Mouse (Mus musculus): Measurements from ENCODE around the gene Adamts14. TPM values are rescaled to one million over a fixed set of nuclear protein-coding genes. Genes with fewer than 3 reads are reported as not detected.

The Adamts14 gene
- polyA plus RNA-seq, 1 experiment from 2014 or later = 0.13 TPM

DNA sequence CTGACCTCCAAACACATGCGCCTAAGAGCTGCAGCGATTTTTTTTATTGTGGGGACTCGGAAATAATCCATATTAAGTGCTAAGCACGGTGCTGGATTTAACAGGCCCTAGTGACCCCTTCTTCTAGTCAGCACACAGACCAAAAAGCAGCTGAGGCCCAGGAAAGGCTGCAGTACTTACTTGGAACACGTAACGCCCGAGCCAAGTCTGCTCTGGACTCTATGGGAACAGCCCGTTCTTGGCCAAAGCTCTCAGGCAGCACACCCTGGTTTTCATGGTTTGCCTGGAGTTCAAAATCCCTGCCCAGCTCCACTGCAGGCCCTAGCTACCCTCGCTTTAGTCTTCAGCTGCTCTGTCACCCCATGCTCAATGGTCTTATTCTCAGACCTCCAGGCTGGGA, 78.6 kb downstream of the Adamts14 start:
- Histone ChIP-seq H3K4me3 (ENCODE audit: low read depth, low read length) (no peak overlapping the region), H3K4me1 (ENCODE audit: control insufficient read depth, insufficient read depth, low read length) (no peaks in the 10 kb centered on the region), H3K36me3 (ENCODE audit: control insufficient read depth, insufficient read depth, low read length) (no peaks in the 10 kb centered on the region), H3K27me3 (replicated peaks; ENCODE audit: control insufficient read depth, insufficient read depth, low read length) (no peaks in the 10 kb centered on the region), H3K4me2 (ENCODE audit: low read length) (no peak overlapping the region), H3K27ac (ENCODE audit: low read depth, low read length) (no peak overlapping the region), H3K9me3 (replicated peaks; ENCODE audit: control insufficient read depth, low read length) (no peaks in the 10 kb centered on the region), H3K9ac (ENCODE audit: low read length) (no peak overlapping the region)
- no peak for ATAC-seq
- no peak for DNase-seq (ENCODE audit: low spot score)
- 85% methylated on average over 9 of the region's 9 CpGs for WGBS

DNA sequence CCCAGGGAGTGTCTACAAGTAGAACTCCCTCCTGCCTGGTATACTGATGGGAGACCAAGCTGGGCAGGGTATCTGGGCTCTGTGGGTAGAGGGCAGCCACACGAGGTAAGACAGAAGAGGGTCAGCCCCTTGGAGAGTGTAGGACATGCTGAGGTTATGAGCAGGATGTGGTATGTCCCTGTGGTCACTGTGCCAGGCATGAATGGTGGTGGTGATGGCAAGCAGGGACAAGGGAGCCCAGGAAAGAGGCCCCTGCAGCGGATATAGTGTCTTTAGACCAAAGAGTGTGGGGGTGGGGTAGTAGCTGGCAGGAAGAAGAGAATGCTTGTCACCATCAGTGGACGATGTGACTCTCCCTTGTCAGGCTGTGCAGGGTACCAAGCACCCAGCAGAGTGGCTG, 85.2 kb downstream of the Adamts14 start:
- no peak for ATAC-seq
- no peaks in the 10 kb centered on the region for H3K27me3 ChIP-seq (replicated peaks; ENCODE audit: control insufficient read depth, insufficient read depth, low read length)
- H3K27ac ChIP-seq (ENCODE audit: low read depth, low read length) = no peak overlapping the region
- H3K9ac ChIP-seq (ENCODE audit: low read length) = no peak overlapping the region
- 82% methylated on average over 3 of the region's 3 CpGs for WGBS
- H3K9me3 ChIP-seq (replicated peaks; ENCODE audit: control insufficient read depth, low read length) = no peaks in the 10 kb centered on the region
- no peak overlapping the region for H3K4me3 ChIP-seq (ENCODE audit: low read depth, low read length)
- no peaks in the 10 kb centered on the region for H3K4me1 ChIP-seq (ENCODE audit: control insufficient read depth, insufficient read depth, low read length)
- no peak for DNase-seq (ENCODE audit: low spot score)
- no peaks in the 10 kb centered on the region for H3K36me3 ChIP-seq (ENCODE audit: control insufficient read depth, insufficient read depth, low read length)
- H3K4me2 ChIP-seq (ENCODE audit: low read length) = no peak overlapping the region

DNA sequence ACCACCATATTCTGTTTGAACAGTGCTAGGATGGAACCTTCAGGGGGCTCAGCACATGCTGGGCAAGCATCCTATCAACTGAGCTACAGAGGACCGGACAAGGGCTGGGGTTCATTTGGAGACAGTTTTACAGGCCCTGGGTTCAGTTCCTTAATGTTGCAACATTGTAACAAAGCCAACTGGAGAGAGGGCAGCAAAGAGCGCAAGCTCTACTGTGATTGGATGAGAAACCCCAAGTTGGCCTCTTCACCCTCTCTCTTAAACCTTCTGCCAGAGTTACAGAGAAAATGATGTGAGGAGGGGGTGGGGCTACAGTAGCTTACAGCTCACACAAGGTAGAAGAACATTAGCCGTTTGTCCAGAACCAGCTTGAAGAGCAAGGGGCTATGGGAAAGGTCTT, 86.2 kb downstream of the Adamts14 start:
- Histone ChIP-seq H3K4me2 (ENCODE audit: low read length) (no peak overlapping the region), H3K9ac (ENCODE audit: low read length) (no peak overlapping the region), H3K27ac (ENCODE audit: low read depth, low read length) (no peak overlapping the region), H3K4me3 (ENCODE audit: low read depth, low read length) (no peak overlapping the region), H3K36me3 (ENCODE audit: control insufficient read depth, insufficient read depth, low read length) (no peaks in the 10 kb centered on the region), H3K4me1 (ENCODE audit: control insufficient read depth, insufficient read depth, low read length) (no peaks in the 10 kb centered on the region), H3K27me3 (replicated peaks; ENCODE audit: control insufficient read depth, insufficient read depth, low read length) (no peaks in the 10 kb centered on the region), H3K9me3 (replicated peaks; ENCODE audit: control insufficient read depth, low read length) (no peaks in the 10 kb centered on the region)
- ATAC-seq = no peak
- no peak for DNase-seq (ENCODE audit: low spot score)
- WGBS = 78% methylated on average over 3 of the region's 3 CpGs

DNA sequence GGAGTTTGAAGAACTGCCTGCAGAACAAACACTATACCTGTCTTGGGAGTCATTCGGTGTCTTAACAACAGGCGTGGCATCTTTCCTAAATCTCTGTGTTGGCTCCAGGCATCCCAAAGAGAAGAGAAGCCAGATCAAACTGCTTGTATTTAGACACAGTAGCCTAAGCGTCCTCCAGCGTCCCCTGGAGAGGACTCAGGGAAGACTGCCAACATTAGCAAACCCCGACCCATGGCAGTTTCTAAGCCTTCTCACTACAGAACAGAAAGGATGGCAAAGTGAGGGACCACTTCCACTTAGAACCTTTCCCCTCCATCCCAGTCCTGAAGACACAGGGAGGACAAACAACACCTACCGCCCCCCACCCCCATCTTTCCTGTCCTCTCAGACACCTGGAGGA, 93.3 kb downstream of the Adamts14 start:
- H3K4me3 ChIP-seq (ENCODE audit: low read depth, low read length) = no peak overlapping the region
- H3K9me3 ChIP-seq (replicated peaks; ENCODE audit: control insufficient read depth, low read length) = no peaks in the 10 kb centered on the region
- DNase-seq (ENCODE audit: low spot score) (no peak), ATAC-seq (no peak)
- WGBS = 77% methylated on average over 6 of the region's 6 CpGs
- H3K4me1 ChIP-seq (ENCODE audit: control insufficient read depth, insufficient read depth, low read length) = no peaks in the 10 kb centered on the region
- no peaks in the 10 kb centered on the region for H3K36me3 ChIP-seq (ENCODE audit: control insufficient read depth, insufficient read depth, low read length)
- H3K27ac ChIP-seq (ENCODE audit: low read depth, low read length) = no peak overlapping the region
- H3K4me2 ChIP-seq (ENCODE audit: low read length) = no peak overlapping the region
- no peaks in the 10 kb centered on the region for H3K27me3 ChIP-seq (replicated peaks; ENCODE audit: control insufficient read depth, insufficient read depth, low read length)
- H3K9ac ChIP-seq (ENCODE audit: low read length) = no peak overlapping the region

DNA sequence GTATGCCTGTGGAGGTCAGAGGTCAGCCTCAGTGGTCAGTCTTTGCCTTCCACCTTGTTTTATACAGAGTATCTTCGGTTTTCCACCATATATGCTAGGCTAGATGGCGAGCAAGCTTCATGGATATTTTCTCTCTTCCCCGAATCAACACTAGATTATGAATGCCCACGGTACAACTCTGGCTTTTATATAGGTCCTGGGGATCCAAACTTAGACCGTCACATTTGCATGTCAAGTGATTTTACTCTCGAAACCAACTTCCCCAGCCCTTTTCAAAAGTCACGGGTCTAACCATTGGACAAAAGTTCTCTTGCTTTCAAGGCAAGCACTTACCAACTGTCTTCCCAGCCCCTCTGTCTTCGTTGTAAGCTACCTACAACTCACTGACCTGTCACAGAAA, 94.6 kb downstream of the Adamts14 start:
- Histone ChIP-seq H3K27ac (ENCODE audit: low read depth, low read length) (no peak overlapping the region), H3K27me3 (replicated peaks; ENCODE audit: control insufficient read depth, insufficient read depth, low read length) (no peaks in the 10 kb centered on the region), H3K9ac (ENCODE audit: low read length) (no peak overlapping the region), H3K36me3 (ENCODE audit: control insufficient read depth, insufficient read depth, low read length) (no peaks in the 10 kb centered on the region), H3K4me3 (ENCODE audit: low read depth, low read length) (no peak overlapping the region), H3K9me3 (replicated peaks; ENCODE audit: control insufficient read depth, low read length) (no peaks in the 10 kb centered on the region), H3K4me2 (ENCODE audit: low read length) (no peak overlapping the region), H3K4me1 (ENCODE audit: control insufficient read depth, insufficient read depth, low read length) (no peaks in the 10 kb centered on the region)
- WGBS = 88% methylated on average over 8 of the region's 8 CpGs
- ATAC-seq (no peak), DNase-seq (ENCODE audit: low spot score) (no peak)

DNA sequence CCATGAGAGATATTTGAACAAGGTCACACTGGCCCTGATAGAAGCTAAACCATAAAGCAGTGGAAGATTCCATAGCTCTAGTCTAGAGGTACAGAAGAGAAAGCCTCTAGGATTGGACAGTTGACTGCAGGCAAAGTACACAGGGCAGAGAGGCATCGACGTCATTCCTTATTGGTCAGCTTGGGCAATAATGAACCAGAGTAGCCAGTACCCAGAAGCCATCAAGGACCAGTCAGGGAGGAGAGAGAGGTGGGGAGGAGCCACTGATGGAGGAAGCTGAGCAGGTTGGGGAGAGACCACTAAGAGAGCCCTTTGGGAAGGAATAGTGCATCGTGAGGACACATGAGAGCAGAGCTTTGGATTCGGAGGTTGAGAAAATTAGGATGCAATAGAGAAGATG, 95.5 kb downstream of the Adamts14 start:
- no peak overlapping the region for H3K9ac ChIP-seq (ENCODE audit: low read length)
- no peaks in the 10 kb centered on the region for H3K9me3 ChIP-seq (replicated peaks; ENCODE audit: control insufficient read depth, low read length)
- H3K27ac ChIP-seq (ENCODE audit: low read depth, low read length) = no peak overlapping the region
- no peak overlapping the region for H3K4me2 ChIP-seq (ENCODE audit: low read length)
- ATAC-seq = no peak
- DNase-seq (ENCODE audit: low spot score) = no peak
- whole genome bisulfite sequencing = 92% methylated on average over 4 of the region's 4 CpGs
- no peak overlapping the region for H3K4me3 ChIP-seq (ENCODE audit: low read depth, low read length)
- H3K36me3 ChIP-seq (ENCODE audit: control insufficient read depth, insufficient read depth, low read length) = no peaks in the 10 kb centered on the region
- H3K4me1 ChIP-seq (ENCODE audit: control insufficient read depth, insufficient read depth, low read length) = no peaks in the 10 kb centered on the region
- H3K27me3 ChIP-seq (replicated peaks; ENCODE audit: control insufficient read depth, insufficient read depth, low read length) = no peaks in the 10 kb centered on the region

DNA sequence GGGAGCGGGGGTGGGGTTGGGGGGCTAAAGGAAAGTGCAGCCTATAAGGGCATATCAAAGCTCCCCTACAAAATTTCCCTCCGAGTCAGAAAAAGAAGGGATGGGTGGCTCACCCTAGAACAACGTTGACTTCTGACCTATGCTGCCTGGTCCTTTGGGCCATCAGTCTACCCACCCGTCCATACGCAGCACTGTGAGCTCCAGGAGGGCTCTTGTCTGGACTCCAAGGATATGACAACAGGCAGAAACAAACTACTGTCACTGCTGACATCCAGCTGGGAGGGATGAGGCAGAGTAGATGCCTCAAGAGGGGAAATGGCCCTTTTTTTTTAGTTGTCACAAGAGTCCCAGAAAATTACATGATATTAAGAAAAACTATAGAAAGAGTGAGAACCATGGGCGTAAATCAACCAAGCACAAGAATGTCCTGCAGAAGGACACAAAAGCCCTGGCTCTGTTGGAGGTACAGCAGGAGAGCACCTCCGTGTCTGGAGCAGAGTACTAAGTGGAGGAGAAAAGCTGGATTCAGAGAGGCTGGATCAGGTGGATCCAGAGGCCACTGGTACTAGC, 96.9 kb downstream of the Adamts14 start:
- no peak overlapping the region for H3K4me3 ChIP-seq (ENCODE audit: low read depth, low read length)
- no peaks in the 10 kb centered on the region for H3K36me3 ChIP-seq (ENCODE audit: control insufficient read depth, insufficient read depth, low read length)
- no peaks in the 10 kb centered on the region for H3K4me1 ChIP-seq (ENCODE audit: control insufficient read depth, insufficient read depth, low read length)
- no peaks in the 10 kb centered on the region for H3K27me3 ChIP-seq (replicated peaks; ENCODE audit: control insufficient read depth, insufficient read depth, low read length)
- no peak for DNase-seq (ENCODE audit: low spot score)
- no peak overlapping the region for H3K9ac ChIP-seq (ENCODE audit: low read length)
- H3K27ac ChIP-seq (ENCODE audit: low read depth, low read length) = no peak overlapping the region
- WGBS = 45% methylated on average over 7 of the region's 7 CpGs
- 0 out of 2 replicates have a peak overlapping the region, but pooled peaks have one; percentile 21 for H3K4me2 ChIP-seq (ENCODE audit: low read length)
- ATAC-seq = no peak
- H3K9me3 ChIP-seq (replicated peaks; ENCODE audit: control insufficient read depth, low read length) = no peaks in the 10 kb centered on the region

DNA sequence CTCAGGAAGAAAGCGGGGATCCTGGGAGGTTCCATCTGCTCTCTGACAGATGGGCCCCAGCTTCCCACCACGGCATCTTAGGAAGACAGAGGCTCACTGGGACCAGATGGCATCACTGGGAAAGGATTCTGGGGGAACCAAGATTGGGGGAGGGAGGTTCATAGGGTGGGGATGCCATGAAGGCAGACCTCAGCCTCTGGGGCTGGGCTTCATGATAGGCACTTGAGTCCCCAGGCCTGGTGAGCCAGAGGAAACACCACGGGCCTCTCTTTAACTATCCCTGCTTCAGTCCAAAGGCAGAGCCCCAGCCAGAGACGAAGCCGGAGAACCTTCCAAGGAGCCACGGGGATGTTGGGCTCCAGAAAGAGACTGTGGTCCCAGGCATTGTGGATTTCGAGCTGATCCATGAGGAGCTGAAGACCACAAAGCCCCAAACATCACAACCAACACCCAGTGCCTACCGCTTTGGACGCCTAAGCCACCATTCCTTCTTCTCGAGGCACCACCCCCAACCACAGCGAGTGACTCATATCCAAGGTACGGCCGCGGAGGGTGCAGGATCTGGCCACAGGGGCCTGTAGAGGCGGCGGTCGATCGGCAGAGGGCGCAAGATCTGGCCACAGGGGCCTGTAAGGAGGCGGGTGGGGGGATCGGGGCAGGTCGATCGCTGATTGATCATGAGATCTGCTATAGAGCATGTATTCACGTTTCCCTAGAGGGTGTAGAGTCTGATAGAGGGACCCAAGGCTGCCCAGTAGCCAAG, 97.6 kb downstream of the Adamts14 start:
- H3K4me2 ChIP-seq (ENCODE audit: low read length) = 0 out of 2 replicates have a peak overlapping the region, but pooled peaks have one; percentile 21
- DNase-seq (ENCODE audit: low spot score) (peak; percentile 53), ATAC-seq (peak; percentile 42; the same call in 1 of the 2 replicates)
- H3K9me3 ChIP-seq (replicated peaks; ENCODE audit: control insufficient read depth, low read length) = no peaks in the 10 kb centered on the region
- no peak overlapping the region for H3K9ac ChIP-seq (ENCODE audit: low read length)
- 14% methylated on average over 24 of the region's 24 CpGs for WGBS
- H3K27ac ChIP-seq (ENCODE audit: low read depth, low read length) = no peak overlapping the region
- no peaks in the 10 kb centered on the region for H3K27me3 ChIP-seq (replicated peaks; ENCODE audit: control insufficient read depth, insufficient read depth, low read length)
- H3K4me1 ChIP-seq (ENCODE audit: control insufficient read depth, insufficient read depth, low read length) = no peaks in the 10 kb centered on the region
- no peak overlapping the region for H3K4me3 ChIP-seq (ENCODE audit: low read depth, low read length)
- H3K36me3 ChIP-seq (ENCODE audit: control insufficient read depth, insufficient read depth, low read length) = no peaks in the 10 kb centered on the region

DNA sequence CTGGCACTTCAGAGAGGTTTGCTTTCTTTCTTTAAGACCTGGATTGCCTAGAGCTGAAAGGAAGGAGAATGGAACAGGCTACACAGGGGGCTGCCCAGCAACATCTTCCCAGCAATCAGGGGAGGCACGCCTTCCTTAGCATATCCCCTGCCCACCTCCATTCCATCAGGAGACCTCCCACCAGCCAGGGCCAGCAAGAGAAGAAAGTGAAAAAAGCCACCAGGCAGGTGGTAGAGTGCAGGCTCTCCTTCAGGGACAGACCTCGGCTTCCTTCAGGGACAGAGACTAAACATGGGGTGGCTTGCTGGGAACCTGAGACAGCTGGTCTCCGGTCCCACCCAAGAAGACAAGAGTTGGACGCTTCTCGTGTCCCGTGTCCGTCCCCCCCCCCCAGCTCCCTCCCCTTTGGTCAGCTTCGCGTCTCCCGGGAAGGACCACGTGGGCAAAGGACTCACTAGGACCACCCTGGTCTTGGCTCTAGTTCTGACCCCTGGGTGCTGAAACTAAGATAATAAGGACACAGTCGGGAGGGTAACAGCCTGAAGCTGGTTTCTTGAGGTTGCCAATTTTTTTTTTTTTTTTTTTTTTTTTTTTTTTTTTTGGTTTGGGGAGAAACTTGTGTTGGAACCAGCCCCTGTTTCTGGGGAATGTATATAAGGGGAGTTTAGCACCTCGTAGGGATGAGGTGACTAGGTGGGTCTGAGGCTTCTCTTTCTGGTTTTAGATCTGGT, 98.4 kb downstream of the Adamts14 start:
- no peaks in the 10 kb centered on the region for H3K4me1 ChIP-seq (ENCODE audit: control insufficient read depth, insufficient read depth, low read length)
- no peak overlapping the region for H3K4me2 ChIP-seq (ENCODE audit: low read length)
- no peaks in the 10 kb centered on the region for H3K9me3 ChIP-seq (replicated peaks; ENCODE audit: control insufficient read depth, low read length)
- no peaks in the 10 kb centered on the region for H3K36me3 ChIP-seq (ENCODE audit: control insufficient read depth, insufficient read depth, low read length)
- WGBS = 46% methylated on average over 13 of the region's 13 CpGs
- DNase-seq (ENCODE audit: low spot score) (no peak), ATAC-seq (no peak)
- no peak overlapping the region for H3K4me3 ChIP-seq (ENCODE audit: low read depth, low read length)
- H3K27ac ChIP-seq (ENCODE audit: low read depth, low read length) = no peak overlapping the region
- H3K9ac ChIP-seq (ENCODE audit: low read length) = no peak overlapping the region
- H3K27me3 ChIP-seq (replicated peaks; ENCODE audit: control insufficient read depth, insufficient read depth, low read length) = no peaks in the 10 kb centered on the region

Data from forebrain, embryonic 14.5 days (tissue).